Mouse (Mus musculus) cerebellum, adult 18-20 months (tissue): Measurements from ENCODE around the gene Mllt6.
"Not testable (repeated sequence)": the region's sequence is repeated elsewhere in the genome, so short reads cannot be mapped to it uniquely, and the experiment has no call there.

Experiments
- DNase-seq, 2 experiments: peaks; one replicate each; pipeline ENCODE4 v3.0.0; 2021

The Mllt6 gene

DNA sequence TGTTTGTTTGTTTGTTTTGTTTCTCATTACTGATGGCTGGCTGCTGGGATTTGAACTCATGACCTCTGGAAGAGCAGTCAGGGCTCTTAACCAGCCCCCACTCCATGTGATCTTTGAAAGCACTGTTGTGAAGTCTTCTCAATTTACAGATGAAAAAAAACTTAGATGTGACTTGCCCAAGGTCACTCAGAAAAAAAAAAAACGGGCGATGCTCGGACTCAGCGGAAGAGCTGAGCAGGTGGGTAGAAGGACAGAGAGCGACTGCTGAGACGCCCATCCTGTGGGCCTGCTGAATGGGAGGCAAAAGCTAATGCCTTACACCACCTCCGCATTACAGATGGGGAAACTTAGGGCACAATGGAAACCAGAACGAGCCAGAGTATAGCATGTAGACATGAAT is 33.5 kb downstream of the Mllt6 start:
- DNase-seq = no peak

DNA sequence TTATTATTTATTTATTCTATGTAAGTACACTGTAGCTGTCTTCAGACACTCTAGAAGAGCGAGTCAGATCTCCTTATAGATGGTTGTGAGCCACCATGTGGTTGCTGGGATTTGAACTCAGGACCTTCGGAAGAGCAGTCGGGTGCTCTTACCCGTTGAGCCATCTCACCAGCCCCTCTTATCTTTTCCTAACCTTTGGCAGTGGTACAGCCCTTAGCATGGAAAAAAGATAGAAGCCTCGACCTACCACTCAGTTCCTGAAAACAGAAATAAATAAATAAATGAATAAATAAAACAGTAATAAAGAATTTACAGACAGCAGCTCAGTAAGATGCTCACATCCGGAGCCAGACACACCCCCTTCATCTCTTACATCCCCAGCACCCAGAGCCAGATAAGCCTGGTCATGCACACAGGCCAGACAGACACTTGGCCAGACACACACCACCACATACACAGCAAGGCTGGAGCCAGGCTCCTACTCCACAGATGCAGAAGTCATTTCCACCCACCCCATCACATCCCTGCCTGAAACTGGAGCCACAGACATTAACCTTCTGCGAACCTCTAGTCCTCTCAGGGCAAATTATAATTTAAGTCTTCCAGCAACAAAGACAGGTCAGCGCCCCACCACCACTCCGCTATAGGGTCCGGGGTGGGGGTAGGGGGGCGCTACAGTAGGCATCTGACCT is 34.1 kb downstream of the Mllt6 start:
- no peak for DNase-seq

DNA sequence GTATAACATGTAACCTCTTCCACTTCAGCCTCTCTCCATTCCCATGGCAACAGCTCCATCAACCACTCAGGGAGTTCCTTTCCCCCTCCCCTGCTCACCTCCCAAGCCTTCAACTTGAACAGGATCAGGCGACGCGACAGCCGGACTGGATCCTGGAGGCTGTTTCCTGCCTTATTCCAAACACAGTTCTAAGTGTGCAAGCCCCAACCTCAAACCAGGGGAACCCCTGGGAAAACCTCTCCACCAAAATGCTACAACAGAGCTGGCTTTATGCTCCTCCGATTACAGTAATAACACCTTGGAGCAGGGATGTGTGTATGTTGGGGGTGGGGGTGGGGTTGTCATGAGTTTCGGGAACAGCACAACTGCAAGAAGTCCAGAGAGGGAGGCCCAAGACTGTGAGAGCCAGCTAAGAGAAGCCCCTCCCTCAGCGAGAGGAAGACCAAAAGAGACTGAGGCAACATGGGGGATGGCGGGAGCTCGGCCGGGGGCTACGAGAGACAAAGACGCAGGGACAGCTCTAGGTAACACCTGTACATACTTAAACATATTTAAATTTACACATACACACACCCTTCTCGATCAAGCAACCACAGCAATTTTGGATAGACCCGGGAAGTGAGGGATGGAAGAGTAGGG is 34.8 kb downstream of the Mllt6 start:
- DNase-seq = no peak

DNA sequence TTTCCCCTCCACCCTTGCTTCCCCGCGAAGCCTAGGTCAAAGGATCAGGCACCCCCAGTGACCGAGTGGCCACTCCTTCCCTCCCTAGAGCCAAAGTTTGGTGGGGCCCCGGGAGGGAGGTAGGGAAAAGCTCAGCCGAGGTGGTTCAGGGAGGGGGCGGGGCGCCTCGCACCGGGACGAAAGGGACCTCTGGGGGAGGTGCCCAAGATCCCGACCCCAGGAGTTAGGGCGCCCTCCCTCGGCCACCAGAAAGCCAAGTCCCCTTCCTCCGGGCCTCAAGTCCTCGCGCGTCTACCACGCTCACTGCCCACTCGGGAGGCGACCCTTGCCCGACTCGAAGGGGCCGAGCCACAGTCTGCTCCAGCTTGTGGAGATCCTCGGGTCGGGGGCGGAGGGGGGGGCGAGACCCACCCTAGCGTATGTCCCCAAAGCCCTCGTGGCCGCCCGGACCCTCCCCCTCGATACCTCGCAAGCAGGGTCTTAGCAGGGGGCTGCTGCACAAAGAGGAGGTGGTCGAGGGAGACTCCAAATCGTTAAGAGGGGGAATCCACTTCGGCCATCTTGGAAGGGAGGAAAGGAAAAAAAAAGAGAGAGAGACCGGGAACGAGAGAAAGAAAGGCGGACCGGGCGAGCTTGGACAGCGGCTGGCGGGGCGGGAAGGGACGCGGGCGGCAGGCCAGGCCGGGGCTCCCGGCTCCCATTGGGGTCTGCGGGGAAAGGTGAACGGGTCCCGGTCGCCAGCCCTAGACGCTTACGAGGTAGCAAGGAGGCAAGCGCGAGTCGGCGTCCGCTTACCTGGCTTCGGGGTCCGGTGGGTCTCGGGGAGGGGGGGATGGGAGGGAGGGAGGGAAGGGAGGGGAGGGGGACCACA is 35.8 kb downstream of the Mllt6 start:
- DNase-seq = peak; percentile 71 to 76

DNA sequence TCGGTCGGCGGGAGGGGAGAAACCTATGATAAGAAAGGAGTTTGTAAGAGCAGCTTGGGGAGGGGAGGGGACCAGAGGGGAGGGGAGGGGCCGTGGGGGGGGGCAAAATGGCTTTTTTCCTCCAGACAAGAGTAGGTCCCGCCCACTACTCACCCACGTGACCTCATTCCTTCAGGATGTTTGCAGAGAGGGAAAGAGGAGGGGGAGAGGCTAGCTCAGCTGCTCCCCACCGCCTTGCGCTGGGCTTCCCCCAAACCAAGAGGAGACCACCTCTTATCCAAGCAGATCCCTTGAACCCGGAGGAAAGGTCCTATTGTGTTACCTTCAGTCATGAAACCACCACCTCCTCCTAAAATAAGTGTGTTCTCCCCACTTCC is 36.4 kb downstream of the Mllt6 start:
- DNase-seq = peak; percentile 82 to 92

DNA sequence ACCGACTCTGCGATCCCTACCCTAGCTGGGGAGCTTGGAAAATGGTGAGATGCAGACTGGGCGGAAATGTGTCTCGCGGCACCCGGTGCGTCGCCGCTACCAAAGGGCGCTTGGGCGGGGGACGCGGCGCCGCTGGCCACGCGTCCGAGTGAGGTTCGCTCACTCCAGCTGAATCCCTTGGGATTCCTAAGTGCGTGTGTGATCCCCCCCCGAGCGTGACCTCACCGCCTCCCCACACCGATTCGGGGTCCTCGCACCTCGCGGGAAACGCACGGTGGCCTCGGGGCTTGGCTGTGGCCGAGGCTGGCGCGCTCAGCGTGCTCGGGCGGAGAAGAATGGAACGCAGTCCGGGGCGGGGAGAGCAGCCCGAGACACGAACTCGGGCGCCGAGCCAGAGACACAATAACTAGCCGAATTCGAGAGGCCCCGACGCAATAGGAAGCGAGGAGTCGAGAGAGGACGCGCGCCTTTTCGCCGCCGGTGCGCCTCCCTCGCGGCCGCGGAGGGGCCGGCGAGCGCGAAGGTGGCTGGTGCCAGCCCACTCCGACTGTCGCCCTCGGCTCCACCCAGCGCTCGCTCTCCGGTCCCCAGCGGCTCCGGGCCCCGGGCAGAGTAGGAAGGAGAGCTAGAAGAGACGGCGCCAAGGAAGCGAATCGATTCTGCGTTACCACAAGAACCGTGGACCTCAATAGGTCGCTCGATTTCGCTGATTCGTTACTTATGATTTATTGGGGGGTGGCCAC is 37.0 kb downstream of the Mllt6 start, which contains the start of gene Pcgf2:
Pcgf2 (minus strand) TSS at position 495 of the 743 bp plus-strand sequence.
- DNase-seq = peak; percentile 81 to 87

DNA sequence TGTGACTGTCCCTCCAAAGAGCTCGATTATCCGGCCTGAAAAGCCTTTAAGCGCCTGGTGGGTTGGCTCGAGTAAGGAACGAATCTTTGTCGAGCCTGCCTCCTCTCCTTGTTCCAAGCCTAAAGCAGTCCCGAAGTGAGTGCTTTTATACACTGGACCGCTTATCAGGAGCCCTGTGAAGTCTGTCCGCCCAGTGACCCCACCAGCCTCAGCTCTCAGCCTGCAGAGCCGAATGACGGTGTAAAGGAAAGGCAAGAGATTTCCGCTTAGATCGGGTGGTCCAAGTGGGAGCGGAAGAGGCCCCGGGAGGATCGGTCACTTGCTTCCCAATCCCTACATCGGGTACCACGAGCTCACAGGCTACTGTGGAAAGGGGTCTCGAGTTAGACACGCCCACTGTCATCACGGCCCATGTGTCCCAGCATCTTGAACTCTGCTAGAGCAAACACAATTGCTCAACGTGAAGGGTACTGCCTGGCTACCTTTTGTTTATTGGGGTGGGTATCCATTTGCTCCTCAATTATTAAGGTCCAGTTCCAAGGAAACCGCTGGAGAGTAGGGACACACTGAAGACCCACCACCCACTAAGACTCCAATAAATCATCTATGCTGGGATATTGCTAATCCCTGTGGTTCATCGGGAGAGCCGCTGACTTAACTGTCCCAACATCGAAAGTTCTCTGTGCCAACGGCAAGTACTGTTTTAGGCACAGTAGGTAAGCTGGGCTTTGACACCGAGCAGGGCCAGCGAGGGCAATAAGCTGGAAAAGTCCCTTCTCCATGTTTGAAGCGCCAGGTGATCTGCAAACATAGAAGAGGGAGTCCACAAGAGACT is 37.7 kb downstream of the Mllt6 start:
- DNase-seq = peak in 1 of 2 experiments; percentile 57

DNA sequence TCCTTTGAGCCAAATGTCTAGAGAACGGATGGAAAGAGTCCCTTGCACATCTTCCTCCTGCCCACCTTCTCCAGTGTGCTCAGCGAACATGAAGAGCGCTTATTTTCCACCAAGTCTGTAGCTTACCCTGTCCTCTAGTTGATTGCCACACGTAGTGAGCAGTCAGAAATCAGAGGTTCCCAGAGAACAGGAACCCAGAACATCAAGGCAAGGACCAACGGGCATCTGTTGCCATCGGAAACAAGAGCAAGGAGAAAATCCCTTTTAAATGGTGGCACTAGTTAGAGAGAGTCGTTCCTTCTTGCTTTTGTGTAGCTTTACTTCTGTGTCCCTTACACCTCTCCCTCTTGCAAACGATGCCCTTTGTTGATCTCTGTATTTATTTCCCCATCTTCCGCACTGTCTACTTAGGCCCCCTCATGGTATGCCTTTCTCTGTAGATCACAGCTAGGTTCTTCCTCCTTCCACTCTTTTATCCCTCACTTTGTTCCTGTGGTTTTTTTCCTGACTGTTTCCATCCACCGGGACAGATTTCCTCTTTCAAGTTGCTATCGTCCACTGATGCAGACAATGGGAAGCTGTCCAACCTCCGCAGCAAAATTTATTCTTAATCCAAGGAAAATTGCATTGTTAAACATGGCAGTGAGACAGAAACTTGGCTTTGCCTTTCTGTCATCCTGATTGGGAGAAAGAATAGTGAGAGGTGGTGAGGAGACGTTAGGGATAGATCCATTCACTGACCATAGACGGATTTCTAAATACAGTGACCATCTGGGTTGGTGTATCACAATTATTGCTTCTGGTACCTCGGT is 38.6 kb downstream of the Mllt6 start:
- no peak for DNase-seq

DNA sequence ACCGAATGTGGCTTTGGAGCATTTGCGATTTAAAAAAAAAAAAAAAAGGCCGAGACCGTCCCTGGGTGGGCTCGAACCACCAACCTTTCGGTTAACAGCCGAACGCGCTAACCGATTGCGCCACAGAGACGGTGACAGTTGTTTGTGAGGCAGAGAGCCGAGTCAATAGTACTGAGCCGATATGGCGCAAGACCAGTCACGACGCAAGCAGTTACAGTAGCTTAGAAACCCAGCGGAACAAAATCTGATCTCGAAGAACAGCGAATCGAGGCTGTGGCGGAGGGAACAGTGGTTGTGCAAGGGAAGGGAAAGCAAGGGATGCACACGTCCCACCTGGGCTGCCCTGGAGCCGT is 39.2 kb downstream of the Mllt6 start:
- peak; percentile 77 to 88 for DNase-seq

DNA sequence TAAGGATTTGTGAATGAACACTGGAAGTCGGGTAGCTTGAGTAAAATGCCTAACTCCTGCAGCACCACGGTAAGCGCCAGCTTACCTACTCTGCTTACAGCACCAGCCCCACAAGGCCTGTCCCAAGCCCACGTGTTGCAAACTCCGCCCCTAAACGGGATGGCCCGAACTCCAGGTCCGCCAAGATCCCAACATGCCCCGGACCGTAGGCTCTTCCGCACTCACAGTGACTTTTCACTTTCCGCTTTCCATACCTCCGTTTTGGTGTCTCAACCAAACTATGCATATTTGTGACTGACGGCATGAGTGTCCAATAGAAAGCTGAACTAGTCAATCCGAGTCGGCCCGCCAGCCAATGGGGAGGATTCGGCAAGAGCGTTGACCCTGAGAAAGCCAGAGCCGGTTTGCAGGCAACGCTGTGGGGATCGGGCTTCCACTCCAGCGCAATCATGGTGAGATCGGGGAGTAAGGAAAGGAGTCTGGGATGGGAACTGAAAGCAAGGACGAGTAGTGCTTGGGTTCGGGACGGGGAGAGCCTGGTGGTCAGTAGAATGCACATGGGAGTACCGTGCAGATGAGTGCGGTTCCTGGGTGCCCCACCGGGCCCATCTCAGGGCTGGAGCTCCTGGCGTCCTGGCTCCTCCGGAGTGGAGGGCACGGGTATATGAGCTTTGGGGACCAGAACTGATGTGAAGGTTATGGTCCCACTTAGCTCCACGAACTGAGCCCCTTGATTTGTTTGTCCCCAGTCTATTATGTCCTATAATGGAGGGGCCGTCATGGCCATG is 40.0 kb downstream of the Mllt6 start, which contains the start of gene Psmb3:
Psmb3 (plus strand) TSS at position 361 of the 788 bp plus-strand sequence.
- DNase-seq = peak; percentile 98 to 100

DNA sequence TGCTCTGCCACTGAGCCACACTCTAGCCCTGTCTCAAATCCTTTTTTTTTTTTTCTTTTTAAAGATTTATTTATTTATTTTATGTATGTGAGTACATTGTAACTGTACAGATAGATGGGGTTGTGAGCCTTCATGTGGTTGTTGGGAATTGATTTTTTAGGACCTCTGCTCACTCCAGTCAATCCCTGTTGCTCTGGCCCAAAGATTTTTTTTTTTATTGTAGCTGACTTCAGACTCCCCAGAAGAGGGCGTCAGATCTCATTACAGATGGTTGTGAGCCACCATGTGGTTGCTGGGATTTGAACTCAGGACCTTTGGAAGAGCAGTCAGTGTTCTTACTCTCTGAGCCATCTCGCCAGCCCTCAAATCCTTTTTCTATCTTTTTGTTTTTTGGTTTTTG is 46.9 kb downstream of the Mllt6 start:
- DNase-seq = not testable (repeated sequence)

DNA sequence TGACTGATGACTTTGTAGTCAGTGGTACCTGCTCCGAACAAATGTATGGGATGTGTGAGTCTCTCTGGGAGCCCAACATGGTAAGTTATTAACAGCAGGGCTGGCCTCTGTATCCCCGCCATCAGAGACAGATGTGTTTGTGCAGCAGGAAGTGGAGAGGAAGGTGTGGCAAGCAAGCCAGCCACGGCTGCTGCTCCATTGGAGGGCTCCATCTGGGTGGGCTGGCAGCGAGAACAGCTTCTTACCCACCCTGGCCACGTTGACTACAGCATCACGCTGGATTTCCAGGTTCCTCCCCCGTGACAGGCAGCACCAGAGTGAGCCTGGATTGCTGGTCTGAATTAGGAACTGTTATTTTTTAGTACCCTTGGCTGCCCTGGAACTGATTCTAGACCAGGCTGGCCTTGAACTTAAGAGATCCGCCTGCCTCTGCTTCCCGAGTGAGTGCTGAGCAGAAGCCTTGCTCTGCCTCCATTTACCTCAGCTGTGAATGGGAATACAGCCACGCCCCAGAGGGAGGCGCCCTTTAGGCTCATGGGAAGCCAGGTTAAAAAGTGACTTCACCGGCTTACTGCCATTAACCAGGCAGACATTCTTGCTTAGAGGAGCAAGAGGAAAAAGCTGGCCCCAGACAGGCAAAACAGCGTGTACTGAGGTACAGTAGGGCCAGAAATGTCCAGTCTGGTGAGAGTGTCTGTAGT is 48.1 kb downstream of the Mllt6 start:
- no peak for DNase-seq

DNA sequence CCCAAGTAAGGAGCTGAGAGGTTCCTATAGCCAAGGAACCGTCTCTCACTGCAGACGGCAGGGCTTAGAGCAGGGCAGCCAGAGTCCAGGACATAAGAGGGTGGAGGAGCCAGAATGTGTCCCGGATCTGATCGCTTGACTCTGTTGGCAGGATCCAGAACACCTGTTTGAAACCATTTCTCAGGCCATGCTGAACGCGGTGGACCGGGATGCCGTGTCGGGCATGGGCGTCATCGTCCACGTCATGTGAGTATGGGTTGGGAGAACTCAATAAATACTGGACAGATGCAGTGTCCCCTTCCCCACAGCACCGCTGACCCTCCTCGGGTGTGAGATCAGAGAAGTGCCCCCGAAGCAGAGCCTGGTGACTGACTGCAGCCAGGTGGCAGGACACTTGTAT is 49.1 kb downstream of the Mllt6 start:
- DNase-seq = no peak

DNA sequence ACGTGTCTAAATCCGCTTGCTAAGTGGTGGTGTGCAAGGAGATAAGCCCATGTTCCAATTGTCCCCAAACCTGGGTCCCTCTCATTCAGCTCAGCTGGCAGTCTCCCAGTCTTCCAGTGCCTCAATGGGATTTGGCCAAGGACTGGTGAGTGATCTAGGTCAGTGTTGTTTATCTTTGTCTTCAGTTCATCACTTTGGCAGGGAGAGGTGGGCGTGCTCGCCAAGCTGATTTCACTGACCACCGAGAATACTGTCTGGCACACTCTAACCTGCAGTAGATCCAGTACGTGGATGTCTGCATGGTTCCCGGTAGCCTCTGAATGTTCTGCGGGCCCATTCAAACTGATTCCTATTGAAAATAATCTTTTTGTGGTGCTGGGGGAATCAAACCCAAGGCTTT is 50.7 kb downstream of the Mllt6 start:
- DNase-seq = peak; percentile 58 to 64

DNA sequence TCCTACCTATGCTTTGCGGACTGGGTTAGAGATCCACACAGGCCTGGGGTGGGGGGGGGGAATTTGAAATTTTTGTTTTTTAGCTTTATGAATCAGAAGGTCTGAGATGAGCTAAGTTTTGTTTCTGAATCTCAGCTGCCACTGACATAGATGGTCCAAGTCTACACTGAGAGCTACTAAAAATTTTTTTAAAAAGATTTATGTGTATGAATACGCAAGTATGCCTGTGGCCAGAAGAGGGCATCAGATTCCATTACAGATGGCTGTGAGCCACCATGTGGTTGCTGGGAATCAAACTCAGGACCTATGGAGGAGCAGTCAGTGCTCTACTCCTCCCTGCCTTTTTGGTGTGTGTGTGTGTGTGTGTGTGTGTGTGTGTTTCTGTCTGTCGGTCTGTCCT is 51.1 kb downstream of the Mllt6 start:
- no peak for DNase-seq

DNA sequence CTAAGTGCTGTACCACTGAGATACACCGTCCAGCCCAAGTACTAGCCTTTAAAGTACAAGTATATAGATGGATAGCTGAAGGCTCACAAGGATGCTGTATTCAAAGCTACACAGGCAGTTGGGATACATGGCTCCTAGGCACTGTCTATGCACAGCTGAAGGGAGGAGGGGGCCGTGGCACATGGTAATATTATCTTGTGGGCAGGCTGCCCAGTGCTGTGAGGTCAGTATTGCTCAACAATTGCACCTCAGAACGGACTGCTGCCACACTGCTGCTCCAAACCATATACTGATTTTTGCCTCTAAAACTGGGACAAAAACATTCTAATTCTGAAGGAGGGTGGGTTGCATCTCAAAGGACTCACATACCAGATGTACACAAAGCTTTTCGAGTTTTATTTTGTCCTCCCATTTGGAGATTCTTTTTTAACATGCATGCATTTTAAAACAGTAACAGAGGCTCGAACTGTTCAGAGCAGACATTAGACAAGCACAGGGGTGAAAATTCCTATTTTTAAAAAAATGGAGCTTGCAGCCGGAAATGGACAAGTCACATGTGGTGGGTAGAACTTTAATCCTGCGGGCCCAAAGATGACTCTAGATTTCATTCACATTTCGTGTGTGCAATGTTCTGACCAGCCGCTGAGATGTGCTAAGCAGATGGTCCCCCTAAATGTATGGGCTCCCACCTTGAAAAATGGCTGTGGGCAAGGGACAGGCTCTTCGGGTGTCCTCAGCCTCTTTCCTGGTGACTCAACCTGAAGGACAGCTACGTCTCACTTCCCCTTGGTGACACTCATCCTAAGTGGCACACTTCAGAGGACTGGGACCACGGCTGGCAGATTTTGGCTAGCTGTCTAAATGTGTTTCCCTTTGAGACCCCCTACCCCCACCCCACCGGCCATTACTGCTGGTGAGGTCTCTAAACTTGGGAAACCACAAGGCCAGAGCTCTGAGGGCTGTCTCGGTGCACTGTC is 51.9 kb downstream of the Mllt6 start:
- no peak for DNase-seq

DNA sequence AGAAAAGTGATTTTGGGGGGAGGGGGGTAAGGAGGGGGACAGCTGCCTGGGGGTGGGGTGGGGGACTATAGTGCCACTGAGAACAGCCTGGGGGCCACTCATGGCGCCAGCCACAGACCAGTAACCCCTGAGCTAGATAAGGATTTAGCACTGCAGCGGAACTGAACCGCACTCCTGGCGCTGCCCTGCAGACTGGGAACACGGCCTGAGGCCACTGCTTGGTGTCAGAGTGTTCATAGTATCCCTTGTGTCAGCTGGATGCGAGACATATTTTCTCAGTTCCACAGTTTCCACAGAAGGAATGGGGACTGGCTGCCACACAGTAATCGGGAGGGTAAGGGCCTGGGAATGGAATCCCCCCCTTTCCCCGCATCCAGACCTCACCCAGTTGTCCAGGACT is 52.8 kb downstream of the Mllt6 start:
- DNase-seq = no peak
